Mouse (Mus musculus) testis, adult 2 months (tissue): ENCODE data around the gene Thbs3. TPM values are rescaled to one million over a fixed set of nuclear protein-coding genes. Genes with fewer than 3 reads are reported as not detected.

Experiments used
- H3K27ac ChIP-seq: fragments of 200-500 bp; 2 replicates; pipeline ENCODE4 v1.5.1; 2012; ENCODE audit warnings: low read depth, low read length; ENCODE audit not compliant: control insufficient read depth, insufficient read depth
- H3K27me3 ChIP-seq: fragments of 200-500 bp; 2 replicates; pipeline ENCODE4 v1.6.1; 2012; ENCODE audit warnings: mild to moderate bottlenecking, low read length, moderate library complexity; ENCODE audit not compliant: control insufficient read depth, insufficient read depth
- H3K36me3 ChIP-seq: fragments of 200-500 bp; 2 replicates; pipeline ENCODE4 v1.6.1; 2012; ENCODE audit warnings: mild to moderate bottlenecking, low read length; ENCODE audit not compliant: control insufficient read depth, insufficient read depth
- H3K4me1 ChIP-seq: fragments of 200-500 bp; 2 replicates; pipeline ENCODE4 v1.6.1; 2012; ENCODE audit warnings: low read length; ENCODE audit not compliant: control insufficient read depth, insufficient read depth
- H3K4me3 ChIP-seq: fragments of 200-500 bp; 2 replicates; pipeline ENCODE4 v1.5.1; 2012; ENCODE audit warnings: low read depth, mild to moderate bottlenecking, low read length, moderate library complexity, mixed read lengths; ENCODE audit not compliant: control insufficient read depth
- CTCF ChIP-seq: fragments of 200-500 bp; IDR thresholded peaks from 2 replicates; pipeline ENCODE4 v1.5.1; 2012; ENCODE audit warnings: low read depth, mild to moderate bottlenecking, inconsistent platforms, low read length, moderate library complexity; ENCODE audit not compliant: control insufficient read depth, insufficient read depth, insufficient replicate concordance
- POLR2A ChIP-seq: fragments of 200-500 bp; IDR thresholded peaks from 2 replicates; pipeline ENCODE4 v1.6.1; 2012; ENCODE audit warnings: low read depth, mild to moderate bottlenecking, inconsistent platforms, low read length, moderate library complexity; ENCODE audit not compliant: control insufficient read depth
- polyA plus RNA-seq: library from polyadenylated mRNA; depleted of rRNA; stranded (reverse); fragments of >200 nt; gene quantifications from 2 replicates; pipeline ENCODE4 v1.2.3, GENCODE M21; 2012

Thbs3 gene
- polyA plus RNA-seq, 1 experiment, result 73.2 TPM

DNA sequence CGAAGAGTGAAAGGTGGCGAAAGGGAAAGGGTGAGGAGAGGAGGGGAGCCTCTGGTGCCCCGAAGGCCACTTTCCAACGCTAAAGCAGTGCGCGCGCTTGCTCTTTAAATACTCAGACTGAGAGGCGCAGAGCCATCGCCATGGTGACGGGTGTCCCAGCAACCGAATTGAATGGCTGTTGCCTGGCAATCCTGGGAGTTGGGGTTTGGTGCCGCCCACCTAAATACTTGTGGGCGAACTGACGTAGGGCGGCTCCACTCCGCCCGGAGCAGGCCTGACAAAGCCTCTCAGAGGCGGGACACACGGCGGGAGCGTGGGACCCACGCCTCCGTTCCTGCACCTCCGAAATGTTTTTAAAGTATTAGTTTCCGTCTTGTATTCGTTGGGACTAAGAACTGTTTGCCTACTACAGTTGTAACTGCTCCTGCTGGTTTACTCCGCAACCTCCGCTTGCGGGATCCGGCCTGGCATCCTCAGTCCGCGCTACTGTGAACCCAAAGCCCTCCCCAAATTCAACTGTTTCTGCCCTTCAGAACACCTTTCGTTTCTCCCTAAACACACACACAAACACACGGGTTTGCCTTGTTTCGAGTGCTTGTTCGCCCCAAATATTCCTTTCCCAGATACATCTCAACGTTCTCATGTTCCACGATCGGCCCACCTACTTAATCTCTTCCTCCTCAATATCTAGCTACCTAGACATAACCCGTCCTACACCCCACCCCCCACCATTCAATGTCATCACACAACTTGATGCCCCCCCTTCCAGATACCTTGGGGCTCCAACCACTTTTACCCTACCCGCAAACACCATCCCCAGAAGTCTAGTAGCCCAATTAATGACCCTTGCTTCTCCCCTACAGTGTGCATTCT lies 12.6 kb downstream of the Thbs3 start:
- Histone ChIP-seq H3K27ac (peak overlapping the region; percentile 76), H3K36me3 (no peaks in the 10 kb centered on the region; the same call in 1 of the 2 replicates), H3K4me1 (peaks cover 20% of the 10 kb centered on the region), H3K4me3 (peak overlapping the region; percentile 89), H3K27me3 (no peaks in the 10 kb centered on the region)
- TF ChIP-seq CTCF (no peak), POLR2A (0 out of 2 replicates have a peak, but pooled peaks have one; percentile 52)

DNA sequence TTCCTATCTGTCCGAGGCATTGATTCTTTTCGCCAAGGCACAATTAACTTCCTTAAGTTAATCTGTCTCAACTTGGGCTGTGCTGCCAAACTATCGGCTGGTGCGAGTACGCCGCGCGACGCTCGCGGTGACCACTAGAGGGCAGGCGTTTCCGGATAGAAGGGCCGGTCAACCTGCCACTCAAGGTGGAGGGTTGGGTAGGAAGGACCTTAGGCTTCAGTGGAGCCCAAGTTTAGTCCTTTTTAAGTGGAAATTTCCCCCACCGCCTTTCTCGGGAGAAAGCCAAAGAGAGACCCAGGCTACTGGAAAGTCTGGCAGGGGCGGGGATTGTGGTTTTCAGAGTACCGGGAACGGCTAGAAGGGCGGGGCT lies 13.2 kb downstream of the Thbs3 start:
- no peaks in the 10 kb centered on the region for H3K36me3 ChIP-seq
- TF ChIP-seq POLR2A (peak; percentile 56; the same call in 1 of the 2 replicates), CTCF (peak; percentile 98)
- peaks cover 20% of the 10 kb centered on the region for H3K4me1 ChIP-seq
- H3K27ac ChIP-seq, result peak overlapping the region; percentile 76
- peak overlapping the region; percentile 89 for H3K4me3 ChIP-seq
- no peaks in the 10 kb centered on the region for H3K27me3 ChIP-seq

DNA sequence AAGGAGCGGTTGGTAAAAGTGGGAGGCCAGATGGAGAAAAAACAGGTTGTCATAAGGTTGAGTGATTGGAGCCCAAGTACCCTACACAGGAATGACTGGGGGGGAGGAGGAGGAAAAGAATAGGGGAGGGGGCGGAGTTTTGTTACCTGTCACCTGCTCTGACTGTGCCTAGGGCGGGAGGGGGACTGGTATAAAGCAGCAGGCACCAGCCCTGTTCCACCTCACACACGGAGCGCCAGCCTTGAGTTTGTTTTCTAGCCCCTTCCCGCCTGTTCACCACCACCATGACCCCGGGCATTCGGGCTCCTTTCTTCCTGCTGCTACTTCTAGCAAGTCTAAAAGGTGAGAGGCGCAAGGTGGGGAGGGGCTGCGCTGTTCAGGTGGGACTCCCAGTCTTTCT lies 13.9 kb downstream of the Thbs3 start, which contains the start of gene Muc1:
TSS of gene Muc1 (plus strand) at position 222 of the 400 bp plus-strand sequence.
- H3K27ac ChIP-seq, result peak within 1 kb of the TSS; percentile 76
- TF ChIP-seq POLR2A (no peak), CTCF (no peak)
- H3K36me3 ChIP-seq, result no peaks in the 10 kb centered on the region
- peak within 1 kb of the TSS; percentile 89 for H3K4me3 ChIP-seq
- peaks cover 20% of the 10 kb centered on the region for H3K4me1 ChIP-seq
- no peaks in the 10 kb centered on the region for H3K27me3 ChIP-seq

DNA sequence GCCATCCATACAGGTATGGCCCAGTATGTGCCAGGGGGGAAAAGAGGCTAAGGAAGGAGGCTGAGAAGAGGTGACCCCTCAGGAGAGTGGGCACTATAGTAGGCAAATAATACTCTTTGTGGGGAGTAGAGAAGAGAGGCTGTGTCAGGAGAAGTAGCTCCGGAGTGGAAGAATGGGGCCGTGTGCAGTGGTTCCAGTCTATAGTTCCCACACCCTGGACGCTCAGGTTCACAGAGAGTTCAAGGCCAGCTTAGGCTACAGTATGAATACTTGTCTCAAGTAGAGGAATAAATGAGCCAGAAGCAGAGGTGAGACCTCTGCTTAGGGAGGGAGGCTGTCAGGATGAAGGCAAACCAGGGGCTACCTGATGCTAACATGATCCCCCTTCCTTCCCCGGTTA lies 14.3 kb downstream of the Thbs3 start:
- Histone ChIP-seq H3K4me1 (peaks cover 20% of the 10 kb centered on the region), H3K27ac (no peak overlapping the region), H3K36me3 (no peaks in the 10 kb centered on the region), H3K4me3 (peak overlapping the region; percentile 89), H3K27me3 (no peaks in the 10 kb centered on the region)
- TF ChIP-seq CTCF (no peak), POLR2A (no peak)

DNA sequence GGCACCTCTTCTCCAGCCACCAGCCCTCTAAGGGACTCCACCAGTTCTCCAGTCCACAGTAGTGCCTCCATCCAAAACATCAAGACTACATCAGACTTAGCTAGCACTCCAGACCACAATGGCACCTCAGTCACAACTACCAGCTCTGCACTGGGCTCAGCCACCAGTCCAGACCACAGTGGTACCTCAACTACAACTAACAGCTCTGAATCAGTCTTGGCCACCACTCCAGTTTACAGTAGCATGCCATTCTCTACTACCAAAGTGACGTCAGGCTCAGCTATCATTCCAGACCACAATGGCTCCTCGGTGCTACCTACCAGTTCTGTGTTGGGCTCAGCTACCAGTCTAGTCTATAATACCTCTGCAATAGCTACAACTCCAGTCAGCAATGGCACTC lies 15.6 kb downstream of the Thbs3 start:
- no peak overlapping the region for H3K4me3 ChIP-seq
- peaks cover 17% of the 10 kb centered on the region for H3K4me1 ChIP-seq
- H3K27me3 ChIP-seq, result no peaks in the 10 kb centered on the region
- H3K36me3 ChIP-seq, result no peaks in the 10 kb centered on the region
- no peak overlapping the region for H3K27ac ChIP-seq
- TF ChIP-seq CTCF, result no peak
- no peak for TF ChIP-seq POLR2A

DNA sequence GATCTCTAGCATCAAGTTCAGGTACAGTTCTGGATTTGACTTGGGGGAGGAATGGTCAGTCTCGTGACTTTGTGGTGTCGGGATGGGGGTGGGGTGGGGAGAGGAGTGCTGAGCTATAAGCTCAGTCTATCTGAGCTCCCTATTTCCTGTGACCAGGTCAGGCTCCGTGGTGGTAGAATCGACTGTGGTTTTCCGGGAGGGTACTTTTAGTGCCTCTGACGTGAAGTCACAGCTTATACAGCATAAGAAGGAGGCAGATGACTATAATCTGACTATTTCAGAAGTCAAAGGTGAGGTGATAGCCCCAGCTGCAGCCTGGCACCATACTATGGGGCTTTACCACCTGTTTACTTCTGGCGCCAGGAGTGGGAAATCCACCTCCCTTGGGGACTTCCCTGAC lies 16.4 kb downstream of the Thbs3 start:
- H3K27ac ChIP-seq, result no peak overlapping the region
- peaks cover 15% of the 10 kb centered on the region for H3K4me1 ChIP-seq
- TF ChIP-seq CTCF (no peak), POLR2A (no peak)
- no peaks in the 10 kb centered on the region for H3K27me3 ChIP-seq
- no peak overlapping the region for H3K4me3 ChIP-seq
- no peaks in the 10 kb centered on the region for H3K36me3 ChIP-seq

DNA sequence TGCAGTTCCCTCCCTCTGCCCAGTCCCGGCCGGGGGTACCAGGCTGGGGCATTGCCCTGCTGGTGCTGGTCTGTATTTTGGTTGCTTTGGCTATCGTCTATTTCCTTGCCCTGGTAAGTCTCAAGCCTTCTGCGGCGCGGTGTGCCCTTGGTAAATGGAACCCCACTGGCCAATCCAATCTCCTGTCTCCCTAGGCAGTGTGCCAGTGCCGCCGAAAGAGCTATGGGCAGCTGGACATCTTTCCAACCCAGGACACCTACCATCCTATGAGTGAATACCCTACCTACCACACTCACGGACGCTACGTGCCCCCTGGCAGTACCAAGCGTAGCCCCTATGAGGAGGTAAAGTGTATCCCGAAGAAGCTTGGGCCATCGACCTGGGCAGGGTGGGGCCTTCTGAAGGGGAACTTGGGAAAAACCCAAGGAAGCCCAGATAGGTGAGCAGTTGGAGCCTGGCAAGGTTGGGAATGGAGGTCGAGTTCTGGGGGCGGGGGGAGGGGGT lies 16.8 kb downstream of the Thbs3 start:
- peaks cover 12% of the 10 kb centered on the region for H3K4me1 ChIP-seq
- no peak overlapping the region for H3K27ac ChIP-seq
- TF ChIP-seq POLR2A (no peak), CTCF (no peak)
- H3K27me3 ChIP-seq, result no peaks in the 10 kb centered on the region
- no peak overlapping the region for H3K4me3 ChIP-seq
- no peaks in the 10 kb centered on the region for H3K36me3 ChIP-seq

DNA sequence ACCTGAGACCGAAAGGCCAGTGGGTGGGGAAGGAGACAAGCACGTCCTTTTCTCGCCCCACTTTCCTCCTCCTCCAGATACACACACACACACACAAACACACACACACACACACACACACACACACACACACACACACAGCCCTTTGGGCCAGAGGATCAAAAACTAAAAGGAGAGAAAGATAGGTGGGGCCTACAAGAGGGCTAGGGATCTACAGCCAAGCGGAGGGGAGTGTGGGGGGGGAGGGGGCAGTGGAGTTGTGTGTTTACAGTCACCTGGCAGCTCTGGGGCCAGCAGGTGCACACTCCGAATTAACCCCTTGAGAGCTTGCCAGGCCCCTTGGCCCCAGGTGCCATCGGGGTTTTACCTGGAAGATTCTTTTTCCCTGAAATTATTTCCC lies 17.6 kb downstream of the Thbs3 start:
- Histone ChIP-seq H3K4me1 (peaks cover 6% of the 10 kb centered on the region), H3K27ac (no peak overlapping the region), H3K27me3 (no peaks in the 10 kb centered on the region), H3K36me3 (no peaks in the 10 kb centered on the region), H3K4me3 (no peak overlapping the region)
- TF ChIP-seq POLR2A, result no peak
- TF ChIP-seq CTCF, result no peak
